Mouse (Mus musculus) kidney, adult 2 months (tissue): ENCODE measurements around the gene Fyco1. TPM values are rescaled to one million over a fixed set of nuclear protein-coding genes. Genes with fewer than 3 reads are reported as not detected.

ENCODE experiments used
- DNase-seq: peaks from one replicate; pipeline ENCODE4 v3.0.0; 2021
- H3K27ac ChIP-seq: fragments of 200-500 bp; 2 replicates; pipeline ENCODE4 v1.5.1; 2012; ENCODE audit warnings: low read depth, low read length, control low read depth, inconsistent platforms; ENCODE audit not compliant: insufficient read depth
- H3K27me3 ChIP-seq: fragments of 200-500 bp; replicated peaks from 2 replicates; pipeline ENCODE4 v1.6.1; 2012; ENCODE audit warnings: mild to moderate bottlenecking, moderate library complexity, low read length, inconsistent platforms; ENCODE audit not compliant: control insufficient read depth, insufficient read depth
- H3K36me3 ChIP-seq: fragments of 200-500 bp; 2 replicates; pipeline ENCODE4 v1.6.1; 2012; ENCODE audit warnings: mild to moderate bottlenecking, moderate library complexity, low read length, inconsistent platforms; ENCODE audit not compliant: control insufficient read depth, insufficient read depth
- H3K4me1 ChIP-seq: fragments of 200-500 bp; 2 replicates; pipeline ENCODE4 v1.6.1; 2011; ENCODE audit warnings: low read length; ENCODE audit not compliant: control insufficient read depth, insufficient read depth
- H3K4me3 ChIP-seq: fragments of 200-500 bp; 2 replicates; pipeline ENCODE4 v1.5.1; 2011; ENCODE audit warnings: mild to moderate bottlenecking, low read depth, low read length, control low read depth; ENCODE audit not compliant: insufficient read depth
- CTCF ChIP-seq: fragments of 200-500 bp; conservative IDR thresholded peaks from 2 replicates; pipeline ENCODE4 v1.5.1; 2011; ENCODE audit warnings: low read depth, mild to moderate bottlenecking, control low read depth, low read length, moderate library complexity, mixed read lengths; ENCODE audit not compliant: insufficient read depth, insufficient read length
- POLR2A ChIP-seq: fragments of 200-500 bp; IDR thresholded peaks from one replicate; pipeline ENCODE4 v1.6.1; 2011; ENCODE audit warnings: low read depth, low read length, control low read depth
- WGBS: fragments of 180-500 bp; shearing (Covaris S2); methylation state at CpG from one replicate; pipeline ENCODE4 v1.1.7; 2018; 5-methylcytosine and 5-hydroxymethylcytosine counted together
- polyA plus RNA-seq: library from polyadenylated mRNA; depleted of rRNA; stranded (reverse); fragments of >200 nt; gene quantifications from 2 replicates; pipeline ENCODE4 v1.2.3, GENCODE M21; 2012

Fyco1 gene
- polyA plus RNA-seq, 1 experiment = 9.9 TPM

- TF ChIP-seq CTCF (no peak), POLR2A (no peak)
- H3K27me3 ChIP-seq = no peaks in the 10 kb centered on the region
- H3K4me3 ChIP-seq = no peak overlapping the region
- H3K27ac ChIP-seq = no peak overlapping the region
- H3K4me1 ChIP-seq = no peaks in the 10 kb centered on the region
- no peak for DNase-seq
- 92% methylated on average over 6 of the region's 6 CpGs for WGBS
- H3K36me3 ChIP-seq = peaks cover 10% of the 10 kb centered on the region
Observed at GRCm38 (mm10) chr9:123840243-123840642, 11.5 kb downstream of the Fyco1 start.

GRCm38 (mm10) chr9:123835851-123836250 is 15.8 kb downstream of the Fyco1 start:
- Histone ChIP-seq H3K4me1 (no peaks in the 10 kb centered on the region), H3K4me3 (no peak overlapping the region), H3K27me3 (no peaks in the 10 kb centered on the region), H3K27ac (no peak overlapping the region), H3K36me3 (peaks cover 14% of the 10 kb centered on the region)
- no peak for TF ChIP-seq POLR2A
- no peak for TF ChIP-seq CTCF
- no peak for DNase-seq
- 96% methylated on average over 3 of the region's 3 CpGs for whole genome bisulfite sequencing

DNA sequence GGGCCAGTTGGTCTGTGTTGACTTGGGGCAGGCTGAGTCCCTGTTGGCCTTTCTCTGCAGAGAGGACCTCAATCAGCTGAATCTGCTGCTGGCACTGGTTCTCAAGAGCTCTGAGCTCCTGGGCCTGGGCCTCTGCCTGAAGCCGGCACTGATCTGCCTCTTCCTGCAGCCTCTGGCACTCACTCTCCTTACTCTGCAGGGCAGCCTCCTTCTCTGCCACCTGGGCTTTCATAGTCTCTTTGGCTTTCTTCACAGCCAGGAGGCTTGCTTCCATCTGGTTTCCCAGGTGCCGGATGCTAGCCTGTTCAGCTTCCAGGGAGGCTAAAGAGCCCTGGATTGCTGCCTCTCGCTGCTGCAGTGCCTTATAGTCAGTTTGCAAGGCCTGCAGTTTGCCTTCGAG is 22.8 kb downstream of the Fyco1 start:
- Histone ChIP-seq H3K4me3 (no peak overlapping the region), H3K4me1 (no peaks in the 10 kb centered on the region), H3K36me3 (peaks cover 2% of the 10 kb centered on the region), H3K27ac (no peak overlapping the region), H3K27me3 (no peaks in the 10 kb centered on the region)
- 92% methylated on average over 4 of the region's 4 CpGs for WGBS
- DNase-seq = no peak
- TF ChIP-seq POLR2A (no peak), CTCF (no peak)

DNA sequence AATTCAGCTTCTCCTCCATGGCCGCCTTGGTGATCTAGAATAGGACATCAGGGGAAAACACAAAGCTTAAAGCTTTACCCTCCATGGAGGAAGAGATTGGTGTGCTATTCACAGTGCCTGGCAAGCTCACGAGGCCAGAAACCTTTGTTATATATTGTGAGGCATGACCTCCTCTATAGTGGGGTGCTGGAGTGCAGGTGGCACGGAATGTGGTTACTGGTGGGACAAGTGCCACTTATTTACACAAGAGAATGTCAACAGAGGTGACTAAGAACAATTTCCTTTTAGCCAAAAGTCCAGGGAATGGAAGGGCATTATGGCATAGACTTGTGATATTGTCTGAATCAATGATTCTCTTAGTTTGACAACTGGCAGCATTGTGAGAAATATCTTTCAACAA is 25.1 kb downstream of the Fyco1 start:
- Histone ChIP-seq H3K36me3 (peaks cover 3% of the 10 kb centered on the region), H3K27me3 (no peaks in the 10 kb centered on the region), H3K27ac (no peak overlapping the region), H3K4me1 (no peaks in the 10 kb centered on the region), H3K4me3 (no peak overlapping the region)
- WGBS = 92% methylated on average over 3 of the region's 3 CpGs
- DNase-seq = no peak
- TF ChIP-seq CTCF = no peak
- TF ChIP-seq POLR2A = no peak

GRCm38 (mm10) chr9:123818601-123819000 is 33.1 kb downstream of the Fyco1 start:
- no peak for DNase-seq
- peaks cover 5% of the 10 kb centered on the region for H3K36me3 ChIP-seq
- H3K27ac ChIP-seq = no peak overlapping the region

GRCm38 (mm10) chr9:123815996-123816395 is 35.7 kb downstream of the Fyco1 start:
- Histone ChIP-seq H3K36me3 (peaks cover 6% of the 10 kb centered on the region), H3K4me1 (no peaks in the 10 kb centered on the region), H3K27ac (no peak overlapping the region), H3K4me3 (no peak overlapping the region), H3K27me3 (no peaks in the 10 kb centered on the region)
- TF ChIP-seq POLR2A (no peak), CTCF (no peak)
- no peak for DNase-seq
- WGBS = 92% methylated on average over 1 of the region's 1 CpGs

More at GRCm38 (mm10) chr9:123818601-123819000, 33.1 kb downstream of the Fyco1 start:
- Histone ChIP-seq H3K4me1 (no peaks in the 10 kb centered on the region), H3K4me3 (no peak overlapping the region), H3K27me3 (no peaks in the 10 kb centered on the region)
- WGBS = 78% methylated on average over 2 of the region's 2 CpGs
- TF ChIP-seq CTCF = no peak
- no peak for TF ChIP-seq POLR2A

GRCm38 (mm10) chr9:123815444-123815843 is 36.3 kb downstream of the Fyco1 start:
- Histone ChIP-seq H3K4me1 (no peaks in the 10 kb centered on the region), H3K4me3 (no peak overlapping the region), H3K36me3 (peaks cover 6% of the 10 kb centered on the region), H3K27me3 (no peaks in the 10 kb centered on the region), H3K27ac (no peak overlapping the region)
- WGBS = 84% methylated on average over 3 of the region's 3 CpGs
- TF ChIP-seq POLR2A (no peak), CTCF (no peak)
- peak; percentile 6 for DNase-seq
